Mouse (Mus musculus): ENCODE data around the gene Glis3.

The Glis3 gene

DNA sequence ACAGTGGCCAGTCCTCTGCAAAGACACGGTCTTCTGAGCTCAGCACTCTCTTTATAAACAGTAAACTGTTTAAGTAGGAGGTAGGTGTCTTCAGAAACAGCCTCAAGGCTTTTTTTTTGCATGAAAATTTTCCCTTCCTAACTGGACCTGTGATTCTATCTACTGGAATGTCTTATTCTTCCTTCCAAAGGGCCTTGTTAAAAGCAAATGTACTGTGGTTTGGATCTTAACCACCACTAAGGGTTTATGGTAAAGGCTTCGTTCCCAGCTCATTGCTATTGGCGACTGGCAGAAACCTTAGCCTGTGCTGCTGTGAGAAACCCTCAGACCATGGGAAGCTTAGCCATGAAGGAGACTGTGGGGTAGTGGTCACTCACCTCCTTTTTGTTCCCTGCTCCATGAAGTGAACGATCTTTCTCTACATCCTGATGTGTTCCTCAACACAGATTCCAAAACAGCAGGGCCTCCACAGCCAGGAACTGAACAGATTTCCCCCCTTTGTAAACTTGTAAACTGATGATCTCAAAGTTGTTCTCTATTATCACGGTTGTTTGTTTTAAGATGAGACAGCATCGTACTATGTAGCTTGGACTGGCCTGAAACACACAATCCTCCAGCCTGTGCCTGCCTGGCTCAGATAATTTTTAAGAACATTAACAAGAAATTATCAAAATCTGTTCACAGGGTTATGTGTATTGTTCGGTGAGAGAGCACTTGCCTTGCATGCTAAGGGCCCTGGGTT is 88.0 kb downstream of the Glis3 start:
- DNase-seq (ENCODE audit: low spot score in 2 of 2) = no peak

DNA sequence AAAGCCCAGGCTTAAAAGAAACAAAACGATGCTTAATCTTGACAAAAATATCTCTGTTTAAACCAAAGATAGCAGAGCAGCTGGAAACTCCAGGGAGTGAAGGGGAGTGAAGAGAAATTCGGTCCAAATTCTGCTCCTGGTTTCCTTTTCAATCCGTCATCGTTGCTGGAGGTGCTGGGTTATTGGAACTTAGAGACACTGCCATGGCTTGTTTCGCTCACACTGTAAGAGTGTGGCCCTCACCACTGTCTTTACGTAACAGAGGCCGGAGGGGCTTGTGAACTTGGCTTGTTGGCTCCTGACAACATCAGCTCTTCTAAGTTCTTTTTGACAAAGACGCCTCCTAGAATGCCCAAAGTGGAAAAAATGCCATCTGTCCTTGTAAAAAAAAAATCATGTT is 99.4 kb downstream of the Glis3 start:
- no peak for DNase-seq (ENCODE audit: low spot score in 2 of 2)

DNA sequence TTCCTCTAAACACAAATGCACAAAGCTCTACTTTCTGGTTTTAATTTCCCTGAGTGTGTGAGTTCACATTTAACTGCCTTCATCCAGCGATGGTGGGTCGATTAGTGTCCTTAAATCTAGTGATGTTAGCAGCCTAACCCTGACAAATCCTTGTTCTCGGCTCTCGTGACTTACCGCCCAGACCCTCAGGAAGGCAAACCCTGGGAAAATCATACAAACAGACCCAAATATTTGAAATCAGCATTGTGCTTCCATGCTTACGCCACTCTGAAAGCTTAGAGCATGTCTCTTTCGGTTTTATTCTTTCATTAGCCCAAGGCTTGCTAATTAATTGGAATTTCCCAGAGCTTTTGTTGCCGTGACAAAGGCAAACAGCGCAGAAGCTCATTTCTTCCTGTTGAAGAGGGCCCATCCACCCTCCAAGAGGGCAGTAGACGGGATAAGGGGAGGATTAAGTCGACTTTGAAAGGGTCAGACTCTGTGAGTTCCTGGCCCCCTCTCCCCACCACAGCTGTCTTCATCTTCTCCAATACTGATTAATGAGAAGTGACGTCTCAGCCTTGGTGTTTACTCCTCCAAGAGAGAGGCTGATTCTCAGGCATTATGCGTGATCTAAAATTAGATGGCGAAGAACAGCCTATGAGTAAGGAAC is 100.0 kb downstream of the Glis3 start:
- DNase-seq (ENCODE audit: low spot score in 2 of 2) = no peak

DNA sequence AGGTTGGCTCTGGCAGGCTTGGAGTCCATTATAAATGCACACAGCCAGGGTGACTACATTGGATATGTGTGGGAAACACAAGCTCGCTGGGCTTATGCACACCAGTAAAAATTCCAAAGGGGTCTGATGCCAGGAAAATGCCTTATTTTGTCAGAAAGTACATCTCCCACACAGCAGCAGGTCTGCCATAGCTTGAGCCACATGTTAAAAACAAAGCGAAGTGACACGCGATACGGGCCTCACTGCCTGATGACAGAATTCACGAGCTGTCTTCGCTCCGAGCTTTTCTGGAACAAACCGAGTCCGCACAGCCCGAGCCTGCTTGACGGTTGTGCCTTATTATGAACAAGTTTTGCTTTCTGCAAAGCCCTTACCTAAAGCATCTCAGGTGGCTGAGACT is 102.9 kb downstream of the Glis3 start:
- no peak for DNase-seq (ENCODE audit: low spot score in 2 of 2)

DNA sequence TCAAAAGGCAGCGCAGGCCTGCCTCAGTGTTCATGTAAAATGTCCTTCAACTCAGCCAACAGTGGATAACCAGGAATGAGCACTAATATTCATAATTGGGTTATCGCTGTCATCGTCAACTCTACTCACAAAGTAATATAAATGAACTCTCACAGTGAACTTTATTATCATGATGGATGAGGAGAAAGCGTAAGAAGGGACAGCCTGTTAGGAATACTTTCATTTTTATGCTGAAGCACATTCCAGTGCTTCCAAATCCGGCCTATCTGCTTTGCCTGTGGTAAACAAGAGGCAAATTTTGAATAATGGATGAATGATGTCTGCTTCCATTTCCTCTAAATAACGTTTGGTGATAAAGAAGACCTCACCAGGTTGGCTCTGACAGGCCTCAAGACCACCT is 103.3 kb downstream of the Glis3 start:
- DNase-seq (ENCODE audit: low spot score in 2 of 2) = no peak

DNA sequence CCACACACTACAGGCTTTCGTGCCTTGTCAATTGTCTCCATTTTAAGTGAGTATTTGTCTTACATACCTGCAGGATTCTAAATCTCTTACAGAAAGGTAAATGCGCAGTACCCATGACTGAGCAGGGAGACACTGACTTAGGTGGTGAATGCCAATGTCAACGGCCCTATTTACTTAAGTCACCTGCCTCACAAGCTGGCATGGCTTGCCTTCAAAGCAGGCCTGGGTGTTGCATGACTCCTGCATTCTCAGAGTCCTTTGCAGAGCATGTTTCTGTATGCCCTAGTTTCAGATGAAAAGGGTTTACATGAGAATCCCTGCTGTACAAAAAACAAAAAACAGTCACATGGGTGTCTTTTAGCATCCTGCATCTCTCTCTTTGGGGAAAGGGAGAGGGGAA is 106.2 kb downstream of the Glis3 start:
- DNase-seq (ENCODE audit: low spot score in 2 of 2) = no peak

DNA sequence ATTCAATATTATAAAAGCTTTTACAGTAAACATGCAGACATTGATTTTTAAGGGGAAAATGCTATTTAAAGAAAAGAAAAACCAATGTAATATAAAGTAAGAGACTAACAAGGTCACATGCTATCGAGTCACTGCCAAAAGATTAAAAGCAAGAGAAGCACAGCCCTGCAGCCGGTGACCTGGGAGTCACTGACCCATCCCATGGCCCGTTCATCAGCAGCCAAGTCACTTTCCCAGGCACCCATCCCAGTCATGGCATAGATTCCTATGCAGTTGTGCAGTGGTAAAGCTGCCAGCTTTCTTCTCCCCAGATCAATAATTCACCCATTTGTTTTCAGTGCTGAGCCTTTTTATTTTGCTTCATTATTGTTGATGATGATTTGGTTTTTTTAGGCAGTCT is 110.0 kb downstream of the Glis3 start:
- DNase-seq (ENCODE audit: low spot score in 2 of 2) = no peak

DNA sequence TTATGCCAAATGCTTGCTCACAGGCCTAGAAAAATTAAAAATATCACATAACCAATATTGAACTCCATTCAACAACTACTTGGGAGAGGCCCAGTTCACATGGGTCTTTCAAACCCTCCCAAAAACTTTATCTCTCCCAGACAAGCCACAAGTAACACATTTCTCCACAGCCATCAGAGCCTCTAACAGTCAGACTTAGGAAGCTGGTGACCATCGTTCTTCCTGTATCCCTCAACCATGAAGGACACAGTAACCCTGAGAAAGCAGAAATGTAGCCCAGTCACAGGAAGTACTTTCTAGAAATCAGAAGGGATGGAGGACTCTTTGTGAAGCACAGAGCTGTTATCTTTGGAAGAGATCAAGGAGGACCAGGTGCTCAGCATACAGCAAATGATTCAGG is 112.8 kb downstream of the Glis3 start:
- DNase-seq (ENCODE audit: low spot score in 2 of 2) = no peak

DNA sequence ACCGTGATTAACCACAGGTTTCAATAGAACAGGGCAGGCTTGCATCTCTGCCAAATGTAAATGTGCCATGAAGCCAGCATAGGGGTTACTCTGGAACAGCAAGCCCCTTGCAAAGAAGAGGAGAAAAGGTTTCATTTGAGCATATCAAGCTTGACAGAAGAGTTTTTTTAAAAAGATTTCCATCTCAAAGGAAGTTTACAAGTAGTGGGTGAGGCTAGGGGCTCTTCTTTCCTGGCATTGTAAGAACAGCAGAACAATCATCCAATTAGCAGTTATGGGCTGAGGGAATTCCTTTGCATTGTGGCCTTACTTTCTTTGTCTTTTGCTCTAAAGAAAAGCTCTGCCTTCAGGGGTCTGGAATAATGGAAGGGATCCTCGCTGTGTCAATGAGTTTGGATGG is 113.3 kb downstream of the Glis3 start:
- no peak for DNase-seq (ENCODE audit: low spot score in 2 of 2)

DNA sequence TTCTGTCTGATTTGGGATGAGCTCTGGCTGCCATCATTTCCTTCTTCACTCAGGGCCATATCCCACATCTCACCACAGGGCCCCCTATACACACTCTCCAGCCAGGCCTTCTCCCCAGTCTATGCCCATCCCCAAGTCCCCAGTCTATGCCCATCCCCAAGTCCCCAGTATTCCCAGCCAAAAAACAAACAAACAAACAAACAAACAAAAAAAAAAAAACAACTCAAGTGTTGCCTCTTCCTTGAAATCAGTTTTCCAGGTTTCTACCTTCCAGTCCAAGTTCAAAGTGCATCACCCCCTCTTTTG is 118.2 kb downstream of the Glis3 start:
- no peak for DNase-seq (ENCODE audit: low spot score in 2 of 2)

DNA sequence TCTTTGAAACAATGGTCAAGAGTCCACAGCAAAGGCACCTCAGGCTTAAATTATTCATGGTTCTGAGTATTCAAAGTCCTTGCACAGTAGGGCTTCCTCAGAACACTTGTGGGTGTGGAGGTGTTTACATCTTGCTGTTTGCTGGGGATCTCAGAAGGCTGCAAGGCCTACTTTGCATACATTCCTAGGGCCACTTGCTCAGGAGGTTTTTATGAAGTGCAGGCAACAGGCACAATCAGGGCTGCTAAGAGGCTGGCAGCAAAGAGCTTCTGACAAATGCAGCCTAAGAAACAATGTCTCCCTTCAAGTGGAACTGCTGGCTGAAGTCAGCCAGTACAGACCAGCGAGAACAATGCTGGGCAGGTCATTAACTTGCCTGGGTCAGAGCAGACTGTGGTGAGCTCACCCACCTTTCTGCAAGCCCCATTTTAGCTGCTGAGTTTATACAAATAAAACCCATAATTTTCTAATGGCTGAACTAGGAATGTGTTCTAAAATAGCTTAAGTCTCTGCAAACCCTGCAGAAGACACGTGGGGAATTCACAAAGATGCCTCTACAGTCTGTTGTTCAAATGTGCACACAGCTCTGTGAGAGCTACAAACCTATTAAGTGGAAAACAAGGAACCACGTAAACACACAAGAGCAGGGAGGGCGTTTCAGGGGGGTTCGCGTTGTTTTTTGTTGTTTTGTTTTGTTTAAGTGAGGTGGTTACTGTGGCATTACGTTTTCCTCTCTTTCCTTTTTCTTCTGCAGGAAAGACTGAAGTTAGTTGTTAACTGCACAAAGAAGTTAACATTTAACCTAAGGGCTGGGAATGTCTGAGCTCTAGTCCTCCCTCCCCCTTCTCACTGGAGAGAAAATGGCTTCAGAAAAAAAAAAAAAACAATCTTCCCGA is 118.8 kb downstream of the Glis3 start:
- DNase-seq (ENCODE audit: low spot score in 2 of 2) = no peak

DNA sequence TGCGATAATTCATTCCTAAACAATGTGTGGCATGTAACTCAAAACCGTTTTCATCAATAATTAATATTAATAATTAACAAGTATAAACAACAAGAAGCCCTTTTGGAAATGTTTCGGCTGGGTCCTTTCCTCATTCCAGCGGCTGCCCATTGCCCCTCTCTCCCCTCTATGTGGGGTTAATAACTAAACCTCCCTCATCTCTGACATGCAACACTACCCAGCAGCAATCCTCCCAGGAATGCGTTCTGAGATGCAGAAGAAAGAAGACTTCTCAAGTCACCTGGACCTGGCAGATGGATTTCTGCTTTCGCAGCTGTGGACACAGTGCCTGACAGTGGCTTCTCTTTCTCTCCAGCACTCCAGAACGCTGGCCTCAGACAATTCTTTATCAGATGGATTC is 120.0 kb downstream of the Glis3 start:
- no peak for DNase-seq (ENCODE audit: low spot score in 2 of 2)

DNA sequence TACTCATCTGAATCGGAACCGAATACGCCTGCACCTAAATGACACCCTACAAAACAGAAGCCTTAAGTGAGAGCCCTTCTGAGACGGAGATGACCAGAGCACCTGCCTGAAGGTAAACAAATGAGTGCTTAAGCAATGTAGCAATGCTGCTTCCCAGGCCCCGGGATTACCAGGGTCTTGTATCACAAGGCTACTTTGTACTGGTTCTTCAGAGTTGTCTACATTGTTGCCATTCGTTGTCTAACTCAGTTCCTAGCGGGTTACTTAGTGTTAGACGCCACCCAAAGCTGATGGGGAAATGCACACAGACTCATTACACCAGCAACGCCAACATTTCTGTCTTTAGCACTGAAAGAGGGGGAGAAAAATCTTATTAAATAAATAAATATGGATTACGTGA is 120.5 kb downstream of the Glis3 start:
- DNase-seq (ENCODE audit: low spot score in 2 of 2) = no peak

DNA sequence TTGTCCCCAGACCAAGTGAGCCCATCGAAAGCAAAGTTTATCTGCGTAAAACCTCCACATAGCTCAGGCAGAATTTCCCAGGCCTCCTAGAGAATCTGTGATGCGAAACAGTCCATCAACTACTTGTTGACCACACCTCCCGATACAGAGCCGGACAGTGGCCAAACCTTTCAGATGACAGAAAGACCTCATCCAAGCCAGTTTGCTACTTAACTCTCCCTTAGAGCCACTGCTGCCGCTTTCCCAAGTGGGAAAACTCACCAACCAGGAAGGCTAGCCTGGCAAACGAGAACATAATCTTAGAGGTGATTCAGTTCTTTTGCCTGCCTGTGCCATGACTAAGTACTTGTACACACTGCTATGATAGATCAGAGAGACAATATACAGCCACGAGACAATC is 121.2 kb downstream of the Glis3 start:
- DNase-seq (ENCODE audit: low spot score in 2 of 2) = no peak

DNA sequence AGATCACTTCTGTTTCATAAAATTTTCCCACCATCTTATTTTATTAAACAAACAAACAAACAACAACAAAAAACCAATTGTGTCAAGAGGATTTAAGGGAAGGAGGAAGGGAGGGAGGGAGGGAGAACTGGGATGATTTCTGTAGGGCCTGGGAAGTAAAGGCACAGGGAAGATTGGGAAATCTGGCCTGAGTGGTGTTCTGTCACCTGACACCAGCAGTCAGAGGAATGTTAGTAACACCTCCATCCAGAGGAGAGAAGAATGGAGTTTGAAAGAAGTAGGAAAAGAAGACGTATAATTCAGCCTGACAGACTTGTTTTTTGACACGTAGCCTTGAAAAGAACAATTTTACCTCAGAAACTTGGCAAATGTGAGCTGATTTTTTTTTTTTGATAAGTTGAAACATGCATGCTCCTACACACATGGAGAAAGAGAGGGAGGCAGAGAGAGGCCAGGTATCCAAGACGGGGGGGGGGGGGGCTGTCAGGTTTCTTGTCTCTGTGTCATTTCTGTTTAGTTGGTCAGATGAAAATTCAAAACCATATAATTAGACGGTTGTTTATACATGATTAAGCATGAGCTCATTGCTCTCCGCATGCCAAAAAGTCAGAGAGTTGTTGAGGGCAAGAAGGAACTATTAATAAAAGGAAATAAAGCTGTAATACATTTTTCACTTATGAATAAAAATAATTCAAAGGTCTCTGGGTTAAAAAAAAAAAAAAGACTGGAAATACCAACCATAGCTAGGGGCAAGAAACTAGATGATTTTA is 122.1 kb downstream of the Glis3 start:
- no peak for DNase-seq (ENCODE audit: low spot score in 2 of 2)

DNA sequence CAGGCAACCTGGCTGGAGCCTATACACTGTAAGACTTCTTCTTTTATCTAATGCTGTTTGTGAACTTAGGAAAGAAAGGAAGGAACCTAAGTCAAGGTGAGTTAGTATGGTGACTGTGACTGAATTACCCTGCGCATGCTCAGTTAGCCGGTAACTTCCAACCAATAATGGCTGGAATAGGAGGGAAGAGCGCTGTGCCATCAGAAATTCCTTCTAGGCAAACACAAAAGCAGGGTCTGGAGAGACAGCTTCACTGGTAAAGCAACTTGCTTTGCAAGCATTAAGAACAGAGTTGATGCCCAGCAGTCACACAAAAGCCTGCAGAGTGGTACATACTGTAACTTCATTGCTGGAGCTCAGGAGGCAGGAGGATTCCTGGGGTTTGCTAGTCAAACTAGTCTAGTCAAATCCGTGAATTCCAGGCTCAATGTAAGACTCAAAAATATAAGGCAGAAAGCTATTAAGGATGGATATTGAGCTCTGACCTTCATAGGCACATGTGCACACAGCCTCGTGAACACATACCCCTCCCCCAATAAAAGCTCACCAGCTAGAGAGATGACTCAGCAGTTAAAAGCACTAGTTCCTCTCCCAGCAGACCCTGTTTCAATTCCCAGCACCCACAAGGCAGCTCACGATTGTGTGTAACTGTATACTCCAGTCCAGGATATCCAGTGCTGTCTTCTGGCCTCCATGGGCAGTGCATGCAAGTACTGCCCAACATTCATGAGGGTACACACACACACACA is 124.5 kb downstream of the Glis3 start:
- DNase-seq (ENCODE audit: low spot score in 2 of 2) = no peak

DNA sequence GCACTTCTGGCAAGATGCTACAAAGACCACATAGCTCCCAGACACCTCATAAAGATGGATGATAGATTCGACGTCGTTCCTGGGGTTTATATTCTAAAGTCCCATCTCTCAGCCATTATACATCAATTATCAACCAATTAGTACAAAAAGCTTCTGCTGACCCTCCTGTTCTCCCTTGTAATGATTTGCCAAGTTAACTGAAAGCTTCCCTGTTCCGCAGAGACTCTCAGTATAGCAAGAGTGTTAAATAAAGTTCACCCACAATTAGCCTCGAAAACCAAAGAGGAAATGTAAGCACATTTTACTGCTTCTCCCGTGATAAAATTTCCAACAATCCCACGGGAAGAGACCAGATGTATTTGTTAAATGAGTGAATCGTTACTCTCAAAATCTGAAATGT is 129.3 kb downstream of the Glis3 start:
- DNase-seq (ENCODE audit: low spot score in 2 of 2) = no peak

DNA sequence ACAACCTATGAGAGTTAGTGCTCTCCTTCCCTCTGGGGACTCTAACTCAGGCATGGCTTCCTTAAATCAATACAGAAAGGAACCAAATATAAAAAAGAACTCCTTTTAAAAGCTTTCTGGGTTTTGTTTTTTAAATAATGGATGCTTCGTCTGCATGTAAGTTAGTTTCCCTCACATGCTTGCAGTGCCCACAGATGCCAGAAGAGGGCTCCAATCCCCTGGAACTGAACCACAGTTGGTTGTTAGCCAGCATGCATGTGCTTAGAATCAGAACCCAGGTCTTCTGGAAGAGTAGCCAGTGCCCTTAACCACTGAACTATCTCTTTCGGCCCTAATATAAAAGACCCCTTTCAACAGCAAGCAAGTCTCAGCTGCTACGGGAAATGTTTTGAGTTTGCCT is 132.9 kb downstream of the Glis3 start:
- DNase-seq (ENCODE audit: low spot score in 2 of 2) = peak in 1 of 2 experiments; percentile 15

DNA sequence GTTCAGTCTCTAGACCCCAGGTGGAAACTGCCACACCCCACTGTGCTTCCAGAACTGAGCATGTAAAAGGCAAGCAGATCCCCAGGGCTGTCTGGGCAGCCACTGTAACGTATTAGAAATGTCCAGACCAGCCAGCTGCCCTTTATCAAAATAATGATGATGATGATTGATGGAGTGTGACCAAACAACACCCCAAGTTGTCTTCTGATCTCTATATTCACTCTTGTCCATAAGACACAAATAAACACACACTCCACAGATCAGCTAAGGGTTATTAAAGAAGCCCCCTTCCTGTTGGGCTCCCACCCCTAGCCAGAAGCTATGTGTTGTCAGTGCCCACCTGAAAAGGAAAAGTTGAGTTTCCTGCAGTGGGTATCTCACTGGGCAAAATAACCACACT is 134.4 kb downstream of the Glis3 start:
- DNase-seq (ENCODE audit: low spot score in 2 of 2) = no peak

DNA sequence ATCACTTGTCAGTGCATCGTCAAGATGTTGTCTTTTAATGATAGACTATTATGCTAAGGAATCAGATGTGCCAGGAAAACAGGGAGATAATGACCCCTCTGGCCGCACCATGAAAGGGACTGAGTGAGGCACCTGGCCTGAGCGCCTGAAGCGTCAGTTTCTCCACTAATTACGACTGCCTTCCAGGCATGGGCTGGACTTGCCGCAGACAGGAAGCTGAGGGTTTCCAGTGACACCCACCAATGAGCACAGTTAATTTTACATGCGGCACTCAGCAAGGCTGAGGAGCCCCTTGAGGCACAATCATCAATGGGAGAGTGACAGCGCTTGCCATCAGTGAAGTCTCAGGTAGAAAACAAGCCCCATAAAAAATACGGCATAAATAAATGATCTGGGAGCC is 141.1 kb downstream of the Glis3 start:
- DNase-seq (ENCODE audit: low spot score in 2 of 2) = no peak

DNA sequence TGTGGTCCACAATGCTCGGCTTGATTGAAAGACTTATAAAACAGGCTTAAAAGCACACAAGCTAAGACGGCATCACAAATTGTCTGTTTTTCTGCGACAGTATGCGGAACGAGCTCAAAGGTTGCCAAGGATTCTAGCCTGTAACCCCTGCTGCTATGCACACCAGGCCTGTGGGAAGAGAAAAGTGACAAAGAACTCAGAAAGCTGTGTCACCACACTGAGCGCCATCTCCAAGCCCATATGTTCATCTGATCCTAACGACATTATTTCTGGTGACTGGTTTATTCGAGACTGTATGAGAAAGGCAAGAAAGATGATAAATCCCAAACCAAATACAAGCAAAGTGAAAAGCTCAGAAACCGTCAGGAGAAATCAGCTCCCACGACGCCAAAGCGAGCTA is 144.9 kb downstream of the Glis3 start:
- DNase-seq (ENCODE audit: low spot score in 2 of 2) = no peak

DNA sequence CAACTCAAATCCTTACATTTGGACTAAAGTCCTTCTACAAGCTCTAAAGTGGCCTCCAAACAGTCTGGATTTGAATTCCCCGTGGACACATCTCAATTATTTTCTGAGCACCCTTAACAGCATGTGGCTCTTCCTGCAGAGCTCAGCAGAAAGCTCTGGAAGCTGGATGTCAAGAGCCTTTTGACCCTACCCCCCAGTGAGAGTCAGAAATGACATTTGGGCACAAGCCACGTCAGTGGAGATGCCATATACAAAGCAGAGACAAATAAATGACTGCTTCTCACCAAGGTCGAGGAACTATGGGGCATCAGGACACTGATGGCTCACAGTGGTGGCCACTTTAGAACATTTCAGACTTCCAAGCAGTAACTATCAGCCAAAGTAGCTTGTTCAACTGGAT is 146.3 kb downstream of the Glis3 start:
- DNase-seq (ENCODE audit: low spot score in 2 of 2) = no peak

Data from thymus, postnatal 10 days (tissue).